8 mouse cellular contexts compared by ENCODE assay signal in genomic region chr9:37613911-37614280, GRCm38 (mm10). TPM values are rescaled to one million over a fixed set of nuclear protein-coding genes. Genes with fewer than 3 reads are reported as not detected.
DNase-seq lines count a peak whose midpoint lies in the region; ATAC-seq and TF ChIP-seq lines count a peak whose summit lies in the region.

No protein-coding gene starts in this region.

- H3K27ac ChIP-seq in heart, embryonic 12.5 days (ENCODE audit: poor library complexity, severe bottlenecking), result peak overlapping the region; percentile 68
- no peak overlapping the region for H3K27ac ChIP-seq in ES-E14 (ENCODE audit: insufficient read depth, low read depth, low read length, poor library complexity, severe bottlenecking)
- H3K27ac ChIP-seq in forebrain, embryonic 14.5 days (ENCODE audit: low read depth, low read length), result peak overlapping the region; percentile 44; the same call in 1 of the 2 replicates
- H3K27ac ChIP-seq in liver, embryonic 15.5 days (replicated peaks), result peak overlapping the region; percentile 74

- ATAC-seq in heart, embryonic 12.5 days (ENCODE audit: insufficient number of reproducible peaks, low FRiP score), result 0 out of 2 replicates have a peak, but pooled peaks have one; percentile 15
- peak; percentile 54; the same call in 1 of the 2 replicates for ATAC-seq in forebrain, embryonic 14.5 days
- peak; percentile 34 for ATAC-seq in liver, embryonic 15.5 days (ENCODE audit: insufficient read depth)
- no peak; the same call in 1 of the 2 replicates for ATAC-seq in megakaryocyte progenitor cell, adult 5-6 weeks (replicated peaks; ENCODE audit: poor library complexity)

- no peak for DNase-seq in heart, adult 8-10 months (ENCODE audit: low spot score)
- DNase-seq in ES-E14 (ENCODE audit: low read depth, low spot score), result no peak
- no peak for DNase-seq in forebrain, embryonic 14.5 days (ENCODE audit: low spot score)
- no peak for DNase-seq in adrenal gland, adult (ENCODE audit: inconsistent age in 2 of 2, low spot score in 1 of 2)
- no peak for DNase-seq in cerebellum, adult 9-11 months

- H3K4me1 ChIP-seq in heart, embryonic 12.5 days (replicated peaks), result no peaks in the 10 kb centered on the region
- H3K4me1 ChIP-seq in ES-E14 (ENCODE audit: control insufficient read depth in 2 of 2, insufficient read depth in 2 of 2, low read length in 2 of 2, poor library complexity in 1 of 2), result peaks cover 0 to 1% of the 10 kb centered on the region in 2 experiments; a peak in 2 of 4 replicates
- H3K4me1 ChIP-seq in forebrain, embryonic 14.5 days (ENCODE audit: control insufficient read depth, insufficient read depth, low read length), result 0 out of 2 replicates have a peak, but pooled peaks cover 3% of the 10 kb centered on the region
- peaks cover 23% of the 10 kb centered on the region for H3K4me1 ChIP-seq in liver, embryonic 15.5 days (replicated peaks)

- H3K4me3 ChIP-seq in heart, embryonic 12.5 days, result peak overlapping the region; percentile 70
- H3K4me3 ChIP-seq in ES-E14 (ENCODE audit: insufficient read depth in 1 of 2, low read depth in 1 of 2, low read length in 2 of 2, poor library complexity in 1 of 2, severe bottlenecking in 1 of 2), result peak overlapping the region; percentile 60 to 75
- H3K4me3 ChIP-seq in forebrain, embryonic 14.5 days (ENCODE audit: low read depth, low read length), result peak overlapping the region; percentile 44
- H3K4me3 ChIP-seq in liver, embryonic 15.5 days (replicated peaks), result peak overlapping the region; percentile 74

- H3K9me3 ChIP-seq in heart, embryonic 12.5 days (replicated peaks), result no peaks in the 10 kb centered on the region
- H3K9me3 ChIP-seq in ES-E14 (ENCODE audit: control insufficient read depth, insufficient read depth, low read depth, low read length), result no peaks in the 10 kb centered on the region
- H3K9me3 ChIP-seq in forebrain, embryonic 14.5 days (replicated peaks; ENCODE audit: control insufficient read depth, low read length), result no peaks in the 10 kb centered on the region
- H3K9me3 ChIP-seq in liver, embryonic 15.5 days (replicated peaks), result no peaks in the 10 kb centered on the region

- WGBS in heart, embryonic 12.5 days, result 22% methylated on average over 6 of the region's 6 CpGs
- 22% methylated on average over 6 of the region's 6 CpGs for WGBS in forebrain, embryonic 14.5 days
- WGBS in liver, embryonic 15.5 days (ENCODE audit: insufficient replicate concordance), result 19% methylated on average over 6 of the region's 6 CpGs

- peak overlapping the region; percentile 73 for H3K9ac ChIP-seq in heart, embryonic 12.5 days
- H3K9ac ChIP-seq in ES-E14 (ENCODE audit: insufficient read depth, low read depth, low read length, poor library complexity, severe bottlenecking), result peak overlapping the region; percentile 66
- peak overlapping the region; percentile 75 for H3K9ac ChIP-seq in forebrain, embryonic 14.5 days (ENCODE audit: low read length)
- peak overlapping the region; percentile 44 for H3K9ac ChIP-seq in liver, embryonic 15.5 days

- H3K4me2 ChIP-seq in heart, embryonic 12.5 days, result peak overlapping the region; percentile 84
- peak overlapping the region; percentile 63 for H3K4me2 ChIP-seq in forebrain, embryonic 14.5 days (ENCODE audit: low read length)
- peak overlapping the region; percentile 92 for H3K4me2 ChIP-seq in liver, embryonic 15.5 days

- in situ Hi-C loops in ES-E14 (cut with MboI; ENCODE audit: low sequenced_read_pairs in 2 of 2, unreplicated experiment in 2 of 2), result loop anchor here (10.0 to 25.0 kb wide), 2 partner anchors 189 to 202 kb away; partner anchors contain the start of gene Robo4 (in 1 of the 2)

- H3K27me3 ChIP-seq in heart, embryonic 12.5 days (replicated peaks), result no peaks in the 10 kb centered on the region
- H3K27me3 ChIP-seq in forebrain, embryonic 14.5 days (replicated peaks; ENCODE audit: control insufficient read depth, insufficient read depth, low read length), result no peaks in the 10 kb centered on the region
- H3K27me3 ChIP-seq in liver, embryonic 15.5 days, result no peaks in the 10 kb centered on the region

- no peaks in the 10 kb centered on the region for H3K36me3 ChIP-seq in heart, embryonic 12.5 days
- H3K36me3 ChIP-seq in ES-E14 (ENCODE audit: control insufficient read depth, insufficient read depth, low read length, poor library complexity, severe bottlenecking), result no peaks in the 10 kb centered on the region
- H3K36me3 ChIP-seq in forebrain, embryonic 14.5 days (ENCODE audit: control insufficient read depth, insufficient read depth, low read length), result no peaks in the 10 kb centered on the region
- H3K36me3 ChIP-seq in liver, embryonic 15.5 days (replicated peaks), result no peaks in the 10 kb centered on the region

TF ChIP-seq in ES-E14, 5 proteins besides CTCF, POLR2A, EP300 and RAD21:
- TF ChIP-seq CHD2 (IDR thresholded peaks at IDR 0.05; ENCODE audit: low read depth, low read length), result no peak
- no peak for TF ChIP-seq ZC3H11A (IDR thresholded peaks at IDR 0.05; ENCODE audit: borderline replicate concordance, low read depth, low read length)
- TF ChIP-seq HCFC1 (IDR thresholded peaks at IDR 0.05; ENCODE audit: borderline replicate concordance, insufficient read depth, low read length), result no peak
- no peak for TF ChIP-seq ZNF384 (IDR thresholded peaks at IDR 0.05; ENCODE audit: low read depth, low read length)

RNA-seq across cellular contexts. Expression of gene Spa17, which starts 0.4 kb away (rescaled TPM):
- polyA plus RNA-seq in heart, embryonic 12.5 days (2016; fragmentation: Nextera tagmentation; extraction: Ambion mirVana), result 6.2 and 6.7 TPM in 2 replicates
- 1 to 10 TPM; 2.7 to 3.6 (median 2.9) TPM for total RNA-seq in heart, adult 8-10 months (2022)
- 0.95 and 2.7 TPM in 2 replicates for total RNA-seq in ES-E14 (2012; rRNA removed)
- polyA plus RNA-seq in forebrain, embryonic 14.5 days (2014; fragmentation: Nextera tagmentation; extraction: Ambion mirVana), result 11.0 and 12.6 TPM in 2 replicates
- 1.3 and 1.5 TPM in 2 replicates for polyA plus RNA-seq in liver, embryonic 15.5 days (2015; fragmentation: Nextera tagmentation; extraction: Ambion mirVana)
- total RNA-seq in megakaryocyte progenitor cell, adult 5-6 weeks (2015), result 2.9 and 6.7 TPM in 2 replicates
- total RNA-seq in megakaryocyte progenitor cell, adult 5-6 weeks (2017), result 1.7 and 5.1 TPM in 2 replicates

RNA-seq across cellular contexts. Expression of gene Tbrg1, which starts 43.2 kb away (rescaled TPM):
- polyA plus RNA-seq in heart, embryonic 12.5 days (2016; fragmentation: Nextera tagmentation; extraction: Ambion mirVana), result 151 and 162 TPM in 2 replicates
- 10 to 100 TPM; 29.8 to 35.8 (median 34.0) TPM for total RNA-seq in heart, adult 8-10 months (2022)
- total RNA-seq in ES-E14 (2012; rRNA removed), result 84.1 and 120 TPM in 2 replicates
- 97.4 and 98.2 TPM in 2 replicates for polyA plus RNA-seq in forebrain, embryonic 14.5 days (2014; fragmentation: Nextera tagmentation; extraction: Ambion mirVana)
- 43.1 and 48.3 TPM in 2 replicates for polyA plus RNA-seq in liver, embryonic 15.5 days (2015; fragmentation: Nextera tagmentation; extraction: Ambion mirVana)
- 35.0 and 38.1 TPM in 2 replicates for total RNA-seq in megakaryocyte progenitor cell, adult 5-6 weeks (2015)
- 39.9 and 47.8 TPM in 2 replicates for total RNA-seq in megakaryocyte progenitor cell, adult 5-6 weeks (2017)

RNA-seq across cellular contexts. Expression of gene Panx3, which starts 55.1 kb away (rescaled TPM):
- polyA plus RNA-seq in heart, embryonic 12.5 days (2016; fragmentation: Nextera tagmentation; extraction: Ambion mirVana), result 0.14 TPM in 1 of 2 replicates, not detected in the other
- total RNA-seq in heart, adult 8-10 months (2022), result not detected
- total RNA-seq in ES-E14 (2012; rRNA removed), result 0.13 TPM in 1 of 2 replicates, not detected in the other
- not detected in 2 replicates for polyA plus RNA-seq in forebrain, embryonic 14.5 days (2014; fragmentation: Nextera tagmentation; extraction: Ambion mirVana)
- polyA plus RNA-seq in liver, embryonic 15.5 days (2015; fragmentation: Nextera tagmentation; extraction: Ambion mirVana), result not detected in 2 replicates
- not detected in 2 replicates for total RNA-seq in megakaryocyte progenitor cell, adult 5-6 weeks (2015)
- not detected in 2 replicates for total RNA-seq in megakaryocyte progenitor cell, adult 5-6 weeks (2017)

RNA-seq across cellular contexts. Expression of gene Siae, which starts 58.4 kb away (rescaled TPM):
- 11.1 and 11.4 TPM in 2 replicates for polyA plus RNA-seq in heart, embryonic 12.5 days (2016; fragmentation: Nextera tagmentation; extraction: Ambion mirVana)
- total RNA-seq in heart, adult 8-10 months (2022), result 10 to 100 TPM in 1 of 4 experiments, 1 to 10 TPM in 3; 8.4 to 10.0 (median 9.1) TPM
- total RNA-seq in ES-E14 (2012; rRNA removed), result 8.5 and 13.7 TPM in 2 replicates
- 8.5 and 10.5 TPM in 2 replicates for polyA plus RNA-seq in forebrain, embryonic 14.5 days (2014; fragmentation: Nextera tagmentation; extraction: Ambion mirVana)
- polyA plus RNA-seq in liver, embryonic 15.5 days (2015; fragmentation: Nextera tagmentation; extraction: Ambion mirVana), result 5.6 and 6.4 TPM in 2 replicates
- 13.4 and 16.9 TPM in 2 replicates for total RNA-seq in megakaryocyte progenitor cell, adult 5-6 weeks (2015)
- total RNA-seq in megakaryocyte progenitor cell, adult 5-6 weeks (2017), result 9.4 and 11.8 TPM in 2 replicates
